Mouse (Mus musculus) lung, postnatal 14 days (tissue): ENCODE measurements at regions not wholly inside any gene's neighbourhood (a gene's known extent, or its start where the extent isn't known, plus 50 kb on each side); places are given as distances from the start of the nearest gene placed in this dataset.

Experiments
- DNase-seq: peaks from one replicate; pipeline ENCODE4 v3.0.0; 2021

GRCm38 (mm10) chr16:91970461-91970860 is 87.6 kb upstream of the Mrps6 start:
- peak; percentile 41 for DNase-seq

- no peak for DNase-seq
Measured at GRCm38 (mm10) chr16:91973183-91973582, 84.9 kb upstream of the Mrps6 start.

- no peak for DNase-seq
Measured at GRCm38 (mm10) chr16:91976194-91976805, 81.8 kb upstream of the Mrps6 start.

GRCm38 (mm10) chr16:91978423-91978822 is 79.6 kb upstream of the Mrps6 start:
- no peak for DNase-seq

GRCm38 (mm10) chr16:91978846-91979245 is 79.2 kb upstream of the Mrps6 start:
- no peak for DNase-seq

GRCm38 (mm10) chr16:91980482-91980881 is 77.6 kb upstream of the Mrps6 start:
- no peak for DNase-seq

- DNase-seq = no peak
Measured at GRCm38 (mm10) chr16:91985211-91985610, 72.9 kb upstream of the Mrps6 start.

- no peak for DNase-seq
Measured at GRCm38 (mm10) chr16:91989332-91989731, 68.7 kb upstream of the Mrps6 start.

GRCm38 (mm10) chr16:91995459-91996190 is 62.4 kb upstream of the Mrps6 start:
- DNase-seq = peak; percentile 7

GRCm38 (mm10) chr16:92007351-92007750 is 50.7 kb upstream of the Mrps6 start:
- DNase-seq = no peak
